10 mouse cellular contexts compared by ENCODE assay signal in genomic region chr11:21569002-21569401, GRCm38 (mm10). TPM values are rescaled to one million over a fixed set of nuclear protein-coding genes. Genes with fewer than 3 reads are reported as not detected.
DNase-seq lines count a peak whose midpoint lies in the region; ATAC-seq and TF ChIP-seq lines count a peak whose summit lies in the region.
"Had no signal": no experiment of that assay in that cellular context is flagged by ENCODE, and none has a peak within 500 bp of the region (broad histone marks: within the 10 kb centered on the region; RNA-seq: fewer than 3 reads in every experiment).

No protein-coding gene starts in this region.

- ATAC-seq in forebrain, embryonic 16.5 days = no peak
- no peak for ATAC-seq in forebrain, embryonic 15.5 days (replicated peaks)
- no peak for ATAC-seq in heart, postnatal 0 days (ENCODE audit: insufficient read depth, low read depth)

- H3K9me3 ChIP-seq in forebrain, embryonic 16.5 days (ENCODE audit: control insufficient read depth, low read length) = no peaks in the 10 kb centered on the region
- no peaks in the 10 kb centered on the region for H3K9me3 ChIP-seq in forebrain, embryonic 15.5 days
- no peaks in the 10 kb centered on the region for H3K9me3 ChIP-seq in heart, postnatal 0 days (replicated peaks; ENCODE audit: control insufficient read depth, low read length)
- H3K9me3 ChIP-seq: embryonic facial prominence, embryonic 13.5 days had no signal

- TF ChIP-seq POLR2A in liver, adult 2 months (IDR thresholded peaks at IDR 0.05; ENCODE audit: extremely low read depth, insufficient read depth, low read length) = no peak

- peak overlapping the region; percentile 9; the same call in 1 of the 2 replicates for H3K4me2 ChIP-seq in forebrain, embryonic 16.5 days (ENCODE audit: low read length)
- no peak overlapping the region for H3K4me2 ChIP-seq in forebrain, embryonic 15.5 days (replicated peaks)
- H3K4me2 ChIP-seq in heart, postnatal 0 days (ENCODE audit: low read depth, low read length) = peak overlapping the region; percentile 61

- no peak overlapping the region for H3K9ac ChIP-seq in forebrain, embryonic 16.5 days (replicated peaks; ENCODE audit: low read depth, low read length)
- no peak overlapping the region for H3K9ac ChIP-seq in forebrain, embryonic 15.5 days (replicated peaks)
- 0 out of 2 replicates have a peak overlapping the region, but pooled peaks have one; percentile 26 for H3K9ac ChIP-seq in liver, adult 2 months (ENCODE audit: low read depth, low read length)
- peak overlapping the region; percentile 64 for H3K9ac ChIP-seq in heart, postnatal 0 days (replicated peaks; ENCODE audit: low read depth, low read length)
- H3K9ac ChIP-seq: embryonic facial prominence, embryonic 13.5 days had no signal

- H3K4me1 ChIP-seq in forebrain, embryonic 16.5 days (replicated peaks; ENCODE audit: control insufficient read depth, insufficient read depth, low read length) = peaks cover 22% of the 10 kb centered on the region
- peaks cover 34% of the 10 kb centered on the region for H3K4me1 ChIP-seq in forebrain, embryonic 15.5 days
- peaks cover 25% of the 10 kb centered on the region for H3K4me1 ChIP-seq in liver, adult 2 months (ENCODE audit: control insufficient read depth, insufficient read depth, low read length)
- H3K4me1 ChIP-seq in heart, postnatal 0 days (ENCODE audit: control insufficient read depth, insufficient read depth) = peaks cover 21% of the 10 kb centered on the region; the same call in 1 of the 2 replicates

- H3K79me2 ChIP-seq in liver, adult 2 months (ENCODE audit: control insufficient read depth, insufficient read depth, low read length) = peaks cover 9% of the 10 kb centered on the region; the same call in 1 of the 2 replicates

- no peaks in the 10 kb centered on the region for H3K27me3 ChIP-seq in forebrain, embryonic 16.5 days (replicated peaks; ENCODE audit: control insufficient read depth, insufficient read depth, low read length)
- H3K27me3 ChIP-seq in forebrain, embryonic 15.5 days = no peaks in the 10 kb centered on the region
- H3K27me3 ChIP-seq in liver, adult 2 months (ENCODE audit: control insufficient read depth, insufficient read depth, low read length) = no peaks in the 10 kb centered on the region
- H3K27me3 ChIP-seq in heart, postnatal 0 days (ENCODE audit: control insufficient read depth, insufficient read depth, low read length) = no peaks in the 10 kb centered on the region
- H3K27me3 ChIP-seq: embryonic facial prominence, embryonic 13.5 days had no signal

- no peak overlapping the region for H3K27ac ChIP-seq in forebrain, embryonic 16.5 days (ENCODE audit: low read length)
- H3K27ac ChIP-seq in forebrain, embryonic 15.5 days (replicated peaks) = no peak overlapping the region
- H3K27ac ChIP-seq in liver, adult 2 months (replicated peaks; ENCODE audit: insufficient read depth, low read depth, low read length) = peak overlapping the region; percentile 37
- peak overlapping the region; percentile 96 for H3K27ac ChIP-seq in heart, postnatal 0 days (ENCODE audit: low read depth)
- H3K27ac ChIP-seq: embryonic facial prominence, embryonic 13.5 days had no signal

- TF ChIP-seq EP300 in heart, postnatal 0 days (IDR thresholded peaks at IDR 0.05; ENCODE audit: low read depth) = no peak

- H3K4me3 ChIP-seq in forebrain, embryonic 16.5 days (replicated peaks; ENCODE audit: low read length) = no peak overlapping the region
- H3K4me3 ChIP-seq in forebrain, embryonic 15.5 days = no peak overlapping the region
- no peak overlapping the region for H3K4me3 ChIP-seq in liver, adult 2 months (ENCODE audit: insufficient read depth, low read depth, low read length)
- H3K4me3 ChIP-seq in heart, postnatal 0 days (ENCODE audit: low read depth, low read length) = peak overlapping the region; percentile 88
- H3K4me3 ChIP-seq: embryonic facial prominence, embryonic 13.5 days had no signal

- WGBS in forebrain, embryonic 16.5 days = 56% methylated on average over 5 of the region's 5 CpGs
- WGBS in forebrain, embryonic 15.5 days = 60% methylated on average over 5 of the region's 5 CpGs
- 23% methylated on average over 5 of the region's 5 CpGs for WGBS in liver, adult 2 months
- 7% methylated on average over 5 of the region's 5 CpGs for WGBS in heart, postnatal 0 days

- TF ChIP-seq CTCF in liver, adult 2 months (IDR thresholded peaks at IDR 0.05; ENCODE audit: low read depth, low read length) = no peak
- no peak for TF ChIP-seq CTCF in heart, postnatal 0 days (IDR thresholded peaks at IDR 0.05; ENCODE audit: low read depth)

- peaks cover 13% of the 10 kb centered on the region for H3K36me3 ChIP-seq in forebrain, embryonic 16.5 days (ENCODE audit: control insufficient read depth, insufficient read depth)
- H3K36me3 ChIP-seq in forebrain, embryonic 15.5 days = peaks cover 16% of the 10 kb centered on the region; the same call in 1 of the 2 replicates
- H3K36me3 ChIP-seq in liver, adult 2 months (ENCODE audit: control insufficient read depth, insufficient read depth, low read length) = peaks cover 21% of the 10 kb centered on the region
- H3K36me3 ChIP-seq in heart, postnatal 0 days (replicated peaks; ENCODE audit: control insufficient read depth, insufficient read depth, low read length) = peaks cover 28% of the 10 kb centered on the region

- no peak for DNase-seq in liver, adult 2 months (ENCODE audit: extremely low read depth, low read depth, low spot score)
- DNase-seq in liver = no peak
- DNase-seq in heart, postnatal 0 days (ENCODE audit: low spot score) = no peak
- DNase-seq in natural killer cell, adult 2 months (ENCODE audit: low spot score in 2 of 2) = peak; percentile 13 to 17
- DNase-seq in c-Kit-positive CD71-positive TER-119-positive erythroid progenitor cells, embryonic 14.5 days (ENCODE audit: low spot score) = no peak
- DNase-seq in testis, postnatal 10 days (ENCODE audit: low spot score) = no peak
- DNase-seq: spleen, adult 18-20 months had no signal

RNA-seq across cellular contexts. Expression of gene Wdpcp, which starts 3.0 kb away (rescaled TPM):
- 10.8 and 12.0 TPM in 2 replicates for polyA plus RNA-seq in forebrain, embryonic 16.5 days (2015; fragmentation: Nextera tagmentation; extraction: Ambion mirVana)
- 11.3 and 13.1 TPM in 2 replicates for polyA plus RNA-seq in forebrain, embryonic 15.5 days (2015; fragmentation: Nextera tagmentation; extraction: Ambion mirVana)
- total RNA-seq in liver, adult 2 months (2014; rRNA removed) = 4.8 TPM in 2 replicates
- polyA plus RNA-seq in liver, adult 2 months (2012; rRNA removed) = 0.94 and 1.8 TPM in 2 replicates
- total RNA-seq in heart, postnatal 0 days (2014; rRNA removed; ENCODE audit: low replicate concordance) = 5.8 and 32.1 TPM in 2 replicates
- polyA plus RNA-seq in heart, postnatal 0 days (2015; fragmentation: Nextera tagmentation; extraction: Ambion mirVana) = 4.0 and 4.2 TPM in 2 replicates

RNA-seq across cellular contexts. Expression of gene Mdh1, which starts 3.2 kb away (rescaled TPM):
- 453 and 497 TPM in 2 replicates for polyA plus RNA-seq in forebrain, embryonic 16.5 days (2015; fragmentation: Nextera tagmentation; extraction: Ambion mirVana)
- polyA plus RNA-seq in forebrain, embryonic 15.5 days (2015; fragmentation: Nextera tagmentation; extraction: Ambion mirVana) = 462 and 467 TPM in 2 replicates
- total RNA-seq in liver, adult 2 months (2014; rRNA removed) = 1,388 and 1,668 TPM in 2 replicates
- 356 and 394 TPM in 2 replicates for polyA plus RNA-seq in liver, adult 2 months (2012; rRNA removed)
- total RNA-seq in heart, postnatal 0 days (2014; rRNA removed; ENCODE audit: low replicate concordance) = 1,252 and 1,335 TPM in 2 replicates
- 3,016 and 3,055 TPM in 2 replicates for polyA plus RNA-seq in heart, postnatal 0 days (2015; fragmentation: Nextera tagmentation; extraction: Ambion mirVana)

Comparison
In these comparisons a context has a peak if more than half of its experiments do, and no peak if none do; other contexts are left out.
1. H3K27ac ChIP-seq: peak in liver, adult 2 months (single experiment) and heart, postnatal 0 days (single experiment); none in forebrain, embryonic 16.5 days (single experiment) and forebrain, embryonic 15.5 days (single experiment).
2. H3K9ac ChIP-seq: peak in liver, adult 2 months (single experiment) and heart, postnatal 0 days (single experiment); none in forebrain, embryonic 16.5 days (single experiment) and forebrain, embryonic 15.5 days (single experiment).
3. DNase-seq: peak in natural killer cell, adult 2 months (2 of 2); none in liver, adult 2 months (single experiment), liver (single experiment), heart, postnatal 0 days (single experiment), c-Kit-positive CD71-positive TER-119-positive erythroid progenitor cells, embryonic 14.5 days (single experiment) and testis, postnatal 10 days (single experiment).